Mouse (Mus musculus) embryonic fibroblast, embryonic 13.5 days (primary cell): ENCODE measurements at regions not wholly inside any gene's neighbourhood (a gene's known extent, or its start where the extent isn't known, plus 50 kb on each side); places are given as distances from the start of the nearest gene placed in this dataset.

Experiments
- CTCF ChIP-seq: IDR thresholded peaks from 2 replicates; pipeline ENCODE4 v1.5.1; 2011; ENCODE audit warnings: mild to moderate bottlenecking, control low read depth, low read length, moderate library complexity, borderline replicate concordance; ENCODE audit not compliant: insufficient read depth
- POLR2A ChIP-seq: IDR thresholded peaks from 2 replicates; pipeline ENCODE4 v1.6.1; 2011; ENCODE audit warnings: low read depth, mild to moderate bottlenecking, control low read depth, low read length, moderate library complexity

- TF ChIP-seq CTCF (no peak), POLR2A (no peak)
Measured at GRCm38 (mm10) chr13:70499302-70499701, 138.1 kb downstream of the Ice1 start.
